9 mouse cellular contexts compared by ENCODE assay signal in genomic region chr17:5139553-5139952, GRCm38 (mm10).
DNase-seq lines count a peak whose midpoint lies in the region; ATAC-seq and TF ChIP-seq lines count a peak whose summit lies in the region.
"Had no signal": no experiment of that assay in that cellular context is flagged by ENCODE, and none has a peak within 500 bp of the region (broad histone marks: within the 10 kb centered on the region; RNA-seq: fewer than 3 reads in every experiment).

No protein-coding gene starts in this region.

- peak overlapping the region; percentile 82 for H3K27ac ChIP-seq in gastrocnemius, adult 2 months
- H3K27ac ChIP-seq in forebrain, embryonic 14.5 days (ENCODE audit: low read depth, low read length): peak overlapping the region; percentile 65
- H3K27ac ChIP-seq in macrophage: 0 out of 2 replicates have a peak overlapping the region, but pooled peaks have one; percentile 24

- peaks cover 84% of the 10 kb centered on the region; the same call in 1 of the 2 replicates for H3K79me2 ChIP-seq in macrophage (ENCODE audit: inconsistent target)

- H3K27me3 ChIP-seq in forebrain, embryonic 14.5 days (replicated peaks; ENCODE audit: control insufficient read depth, insufficient read depth, low read length): no peaks in the 10 kb centered on the region

- no peaks in the 10 kb centered on the region for H3K36me3 ChIP-seq in forebrain, embryonic 14.5 days (ENCODE audit: control insufficient read depth, insufficient read depth, low read length)
- H3K36me3 ChIP-seq in macrophage (ENCODE audit: inconsistent target): no peaks in the 10 kb centered on the region

- no peak for TF ChIP-seq CTCF in gastrocnemius, adult 2 months (IDR thresholded peaks at IDR 0.05)

- H3K4me1 ChIP-seq in forebrain, embryonic 14.5 days (ENCODE audit: control insufficient read depth, insufficient read depth, low read length): peaks cover 32% of the 10 kb centered on the region

- H3K9ac ChIP-seq in forebrain, embryonic 14.5 days (ENCODE audit: low read length): no peak overlapping the region; the same call in 1 of the 2 replicates

- 40% methylated on average over 8 of the region's 8 CpGs for WGBS in forebrain, embryonic 14.5 days
- WGBS in macrophage (ENCODE audit: missing documents): 85% methylated on average over 8 of the region's 8 CpGs

- H3K9me3 ChIP-seq in forebrain, embryonic 14.5 days (replicated peaks; ENCODE audit: control insufficient read depth, low read length): no peaks in the 10 kb centered on the region

- 0 out of 2 replicates have a peak overlapping the region, but pooled peaks have one; percentile 2 for H3K4me3 ChIP-seq in gastrocnemius, adult 2 months
- H3K4me3 ChIP-seq in forebrain, embryonic 14.5 days (ENCODE audit: low read depth, low read length): no peak overlapping the region
- H3K4me3 ChIP-seq in macrophage (ENCODE audit: inconsistent target): no peak overlapping the region

- 0 out of 2 replicates have a peak, but pooled peaks have one; percentile 30 for ATAC-seq in forebrain, embryonic 14.5 days

- intact Hi-C loops in gastrocnemius, adult 2 months (cut with DNase I): no loop called here

- no peak for DNase-seq in gastrocnemius, adult 2 months
- no peak for DNase-seq in gastrocnemius, postnatal 25 days
- peak; percentile 10 for DNase-seq in 3T3-L1 (ENCODE audit: low read depth, low spot score)
- peak; percentile 66 for DNase-seq in forebrain, embryonic 14.5 days (ENCODE audit: low spot score)
- DNase-seq in cerebellum, postnatal 36 days: no peak
- no peak for DNase-seq in urinary bladder, adult 18-20 months (ENCODE audit: low spot score in 2 of 2)
- no peak for DNase-seq in ovary, postnatal 10 days (ENCODE audit: low spot score)
- DNase-seq: heart, postnatal 36 days had no signal

- H3K4me2 ChIP-seq in forebrain, embryonic 14.5 days (ENCODE audit: low read length): peak overlapping the region; percentile 15

Comparison
In these comparisons a context has a peak if more than half of its experiments do, and no peak if none do; other contexts are left out.
1. DNase-seq: peak in 3T3-L1 (single experiment) and forebrain, embryonic 14.5 days (single experiment); none in gastrocnemius, adult 2 months (single experiment), gastrocnemius, postnatal 25 days (single experiment), cerebellum, postnatal 36 days (0 of 2), urinary bladder, adult 18-20 months (0 of 2) and ovary, postnatal 10 days (single experiment).
2. H3K27ac ChIP-seq: peak in every context shown above with its lines; median percentile 82 in gastrocnemius, adult 2 months; 65 in forebrain, embryonic 14.5 days; 24 in macrophage.